15 mouse cellular contexts compared by ENCODE assay signal in the genomic region with DNA sequence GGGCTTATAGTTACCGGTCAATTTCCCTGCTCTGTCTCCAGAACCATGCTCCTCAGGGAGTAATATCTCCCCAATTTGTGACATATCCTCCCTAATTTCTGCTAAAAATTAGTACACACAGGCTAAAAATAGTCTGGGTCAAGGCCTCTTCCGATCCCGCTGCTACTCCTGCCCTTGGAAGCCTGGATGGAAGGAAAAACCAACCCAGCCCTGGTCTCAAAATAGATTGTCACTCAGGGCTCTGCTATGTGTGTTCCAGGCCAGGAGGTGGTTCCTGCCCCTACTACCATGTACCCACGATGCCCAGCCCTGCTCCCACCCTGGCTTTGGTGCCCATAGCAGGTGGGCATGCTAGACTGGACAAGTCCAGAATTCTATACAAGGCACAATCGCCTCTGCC. TPM values are rescaled to one million over a fixed set of nuclear protein-coding genes. Genes with fewer than 3 reads are reported as not detected.
DNase-seq lines count a peak whose midpoint lies in the region; ATAC-seq and TF ChIP-seq lines count a peak whose summit lies in the region.
"Had no signal": no experiment of that assay in that cellular context is flagged by ENCODE, and none has a peak within 500 bp of the region (broad histone marks: within the 10 kb centered on the region; RNA-seq: fewer than 3 reads in every experiment).

No protein-coding gene starts in this region.

- ATAC-seq in kidney, embryonic 14.5 days (ENCODE audit: low FRiP score, low TSS enrichment), result no peak
- ATAC-seq: hindbrain, embryonic 16.5 days had no signal

- no peaks in the 10 kb centered on the region for H3K36me3 ChIP-seq in kidney, embryonic 14.5 days (ENCODE audit: control insufficient read depth, insufficient read depth, low read length)

- H3K4me2 ChIP-seq in kidney, embryonic 14.5 days (replicated peaks; ENCODE audit: low read depth, low read length), result no peak overlapping the region
- H3K4me2 ChIP-seq: lung, embryonic 14.5 days had no signal

- no peak overlapping the region for H3K4me3 ChIP-seq in kidney, embryonic 14.5 days (ENCODE audit: low read length)
- H3K4me3 ChIP-seq in bone marrow macrophage, adult 2 months (ENCODE audit: insufficient read depth, low read length), result no peak overlapping the region
- H3K4me3 ChIP-seq: erythroblast, embryonic 14.5 days had no signal

- no peak for TF ChIP-seq POLR2A in bone marrow macrophage, adult 2 months (IDR thresholded peaks at IDR 0.05; ENCODE audit: borderline replicate concordance, low read depth, low read length)

- no peaks in the 10 kb centered on the region for H3K27me3 ChIP-seq in kidney, embryonic 14.5 days (ENCODE audit: control insufficient read depth, insufficient read depth, low read length)

- no peak overlapping the region for H3K27ac ChIP-seq in kidney, embryonic 14.5 days (ENCODE audit: low read depth, low read length)
- H3K27ac ChIP-seq in bone marrow macrophage, adult 2 months (ENCODE audit: insufficient read depth, low read depth, low read length), result peak overlapping the region; percentile 42

- H3K9me3 ChIP-seq in kidney, embryonic 14.5 days (ENCODE audit: control insufficient read depth, low read length), result no peaks in the 10 kb centered on the region

- TF ChIP-seq CTCF in bone marrow macrophage, adult 2 months (IDR thresholded peaks at IDR 0.05; ENCODE audit: low read depth, low read length), result no peak

- peak; percentile 21 to 35 for DNase-seq in adrenal gland, postnatal 36 days
- no peak for DNase-seq in adrenal gland, postnatal 25 days
- peak; percentile 13 for DNase-seq in kidney, adult 18-20 months
- peak; percentile 9 to 15 for DNase-seq in heart, postnatal 14 days
- no peak for DNase-seq in cerebellum, postnatal 14 days
- no peak for DNase-seq in ovary, postnatal 36 days (ENCODE audit: low spot score)
- DNase-seq: embryo, embryonic 11 days; layer of hippocampus, adult 9-11 months; left cerebral cortex, postnatal 4 days; lung, embryonic 14.5 days; thymus, postnatal 36 days had no signal

- H3K4me1 ChIP-seq in kidney, embryonic 14.5 days (ENCODE audit: control insufficient read depth, insufficient read depth, low read length), result no peaks in the 10 kb centered on the region
- peaks cover 31% of the 10 kb centered on the region for H3K4me1 ChIP-seq in bone marrow macrophage, adult 2 months (ENCODE audit: control insufficient read depth, insufficient read depth, low read length)

- no peak overlapping the region for H3K9ac ChIP-seq in kidney, embryonic 14.5 days (ENCODE audit: low read depth, low read length)
- H3K9ac ChIP-seq: lung, embryonic 14.5 days had no signal

- intact Hi-C loops in heart, postnatal 14 days (cut with DNase I), result no loop called here

- 76% methylated on average over 5 of the region's 5 CpGs for WGBS in kidney, embryonic 14.5 days

RNA-seq across cellular contexts. Expression of a gene that starts 17.2 kb away (rescaled TPM):
- 10 to 100 TPM; 12.9 to 18.3 TPM for total RNA-seq in adrenal gland, postnatal 36 days (2021)
- 19.4 and 23.2 TPM in 2 replicates for total RNA-seq in adrenal gland, postnatal 25 days (2021)
- 13.2 and 13.6 TPM in 2 replicates for polyA plus RNA-seq in kidney, embryonic 14.5 days (2014; fragmentation: Nextera tagmentation; extraction: Ambion mirVana)
- polyA plus RNA-seq in bone marrow macrophage, adult 2 months (2012; ENCODE audit: insufficient read depth, insufficient read length, missing spikeins), result 43.6 and 45.7 TPM in 2 replicates
- 1 to 10 TPM; 5.3 to 5.8 TPM for total RNA-seq in heart, postnatal 14 days (2021)

RNA-seq across cellular contexts. Expression of a gene that starts 51.7 kb away (rescaled TPM):
- total RNA-seq in adrenal gland, postnatal 36 days (2021), result 10 to 100 TPM; 22.3 to 22.5 TPM
- total RNA-seq in adrenal gland, postnatal 25 days (2021), result 22.6 and 23.0 TPM in 2 replicates
- polyA plus RNA-seq in kidney, embryonic 14.5 days (2014; fragmentation: Nextera tagmentation; extraction: Ambion mirVana), result 29.6 and 37.3 TPM in 2 replicates
- 22.0 and 23.8 TPM in 2 replicates for polyA plus RNA-seq in bone marrow macrophage, adult 2 months (2012; ENCODE audit: insufficient read depth, insufficient read length, missing spikeins)
- total RNA-seq in heart, postnatal 14 days (2021), result 10 to 100 TPM; 12.9 to 14.9 TPM

RNA-seq across cellular contexts. Expression of a gene that starts 51.8 kb away (rescaled TPM):
- total RNA-seq in adrenal gland, postnatal 36 days (2021), result 10 to 100 TPM; 32.0 to 33.2 TPM
- total RNA-seq in adrenal gland, postnatal 25 days (2021), result 39.8 and 49.6 TPM in 2 replicates
- 60.2 and 82.1 TPM in 2 replicates for polyA plus RNA-seq in kidney, embryonic 14.5 days (2014; fragmentation: Nextera tagmentation; extraction: Ambion mirVana)
- polyA plus RNA-seq in bone marrow macrophage, adult 2 months (2012; ENCODE audit: insufficient read depth, insufficient read length, missing spikeins), result 77.1 and 77.4 TPM in 2 replicates
- 10 to 100 TPM; 18.7 to 20.4 TPM for total RNA-seq in heart, postnatal 14 days (2021)

Comparison
In these comparisons a context has a peak if more than half of its experiments do, and no peak if none do; other contexts are left out.
1. DNase-seq: peak in adrenal gland, postnatal 36 days (2 of 2), kidney, adult 18-20 months (single experiment) and heart, postnatal 14 days (2 of 2); none in adrenal gland, postnatal 25 days (single experiment), cerebellum, postnatal 14 days (0 of 2) and ovary, postnatal 36 days (single experiment).